Mouse (Mus musculus): ENCODE data around the gene Rassf8. TPM values are rescaled to one million over a fixed set of nuclear protein-coding genes. Genes with fewer than 3 reads are reported as not detected.

Gene Rassf8
- total and polyA plus RNA-seq, 2 experiments from 2014 or later = 2.8 to 10.6 TPM

DNA sequence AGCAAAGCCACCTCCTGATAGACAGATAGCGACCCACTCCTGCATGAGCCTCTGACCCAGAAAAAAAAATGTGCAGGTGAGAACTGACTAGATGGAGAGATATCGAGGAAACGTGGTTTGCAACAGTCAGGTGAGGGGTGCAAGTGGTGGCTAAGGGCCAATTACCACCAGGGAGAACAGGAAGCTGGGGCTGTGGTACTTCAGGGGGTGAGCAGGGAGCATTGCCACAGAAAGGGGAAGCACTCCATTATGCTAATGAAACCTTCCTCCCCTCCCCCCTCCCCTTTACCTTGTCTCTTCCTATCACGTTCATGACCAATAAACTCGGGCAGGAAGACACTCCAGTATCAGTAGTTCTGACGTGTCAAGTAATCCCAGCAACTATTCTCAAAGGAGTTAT lies 88.8 kb downstream of the Rassf8 start:
- ATAC-seq (no peak), DNase-seq (no peak)
- Histone ChIP-seq H3K9me3 (ENCODE audit: low read length) (no peaks in the 10 kb centered on the region), H3K9ac (no peak overlapping the region), H3K36me3 (ENCODE audit: insufficient read depth) (no peaks in the 10 kb centered on the region), H3K27ac (ENCODE audit: low read depth, low read length) (no peak overlapping the region), H3K4me1 (ENCODE audit: insufficient read depth) (no peaks in the 10 kb centered on the region), H3K27me3 (ENCODE audit: insufficient read depth, low read length) (no peaks in the 10 kb centered on the region), H3K4me3 (ENCODE audit: low read depth, low read length) (no peak overlapping the region), H3K4me2 (ENCODE audit: low read depth) (no peak overlapping the region)
- whole genome bisulfite sequencing = 74% methylated on average over 6 of the region's 6 CpGs
- no peak for TF ChIP-seq CTCF (IDR thresholded peaks at IDR 0.05; ENCODE audit: low read depth)

DNA sequence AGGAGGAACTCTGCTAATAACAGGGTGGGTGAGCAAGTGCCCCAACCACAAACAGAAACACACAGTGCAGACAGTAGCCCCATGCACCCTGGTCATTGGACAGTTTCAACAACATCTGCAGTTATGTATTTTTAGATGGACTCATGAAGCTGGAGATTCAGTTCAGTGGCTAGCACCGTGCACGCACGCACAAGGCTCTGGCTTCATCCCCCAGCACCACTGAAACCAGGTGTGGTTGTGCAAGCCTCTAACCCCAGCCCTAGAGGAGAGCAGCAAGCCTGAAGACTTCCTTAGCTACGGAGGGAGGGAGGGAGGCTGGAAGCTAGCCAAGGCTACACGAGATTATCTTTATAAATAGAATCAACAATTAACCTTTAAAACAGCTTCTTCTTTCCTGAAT lies 99.1 kb downstream of the Rassf8 start:
- 62% methylated on average over 5 of the region's 5 CpGs for WGBS
- Histone ChIP-seq H3K27me3 (ENCODE audit: insufficient read depth, low read length) (no peaks in the 10 kb centered on the region), H3K4me3 (ENCODE audit: low read depth, low read length) (no peak overlapping the region), H3K4me1 (ENCODE audit: insufficient read depth) (no peaks in the 10 kb centered on the region), H3K27ac (ENCODE audit: low read depth, low read length) (no peak overlapping the region), H3K9ac (no peak overlapping the region), H3K4me2 (ENCODE audit: low read depth) (no peak overlapping the region), H3K9me3 (ENCODE audit: low read length) (no peaks in the 10 kb centered on the region), H3K36me3 (ENCODE audit: insufficient read depth) (no peaks in the 10 kb centered on the region)
- no peak for ATAC-seq
- no peak for DNase-seq
- TF ChIP-seq CTCF (IDR thresholded peaks at IDR 0.05; ENCODE audit: low read depth) = no peak

DNA sequence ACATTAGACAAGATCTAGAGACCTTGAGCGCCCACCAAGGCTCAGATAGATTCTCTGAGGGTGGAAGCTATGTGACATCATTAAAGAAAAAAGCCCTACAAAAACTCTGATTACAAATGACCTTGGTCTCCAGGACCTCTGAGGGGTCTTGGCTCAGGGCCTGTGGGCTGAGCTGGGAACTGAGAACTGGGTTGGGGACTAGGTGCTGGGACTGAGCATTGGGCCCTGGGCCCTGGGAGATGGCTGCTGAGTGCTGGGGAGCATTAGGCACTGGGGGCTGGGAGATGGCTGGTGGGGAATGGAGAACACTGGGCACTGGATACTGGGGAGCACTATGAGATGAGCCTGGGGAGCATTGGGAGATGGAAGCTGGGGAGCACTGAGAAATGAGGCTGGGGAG lies 99.5 kb downstream of the Rassf8 start:
- H3K4me1 ChIP-seq (ENCODE audit: insufficient read depth) = no peaks in the 10 kb centered on the region
- 95% methylated on average over 1 of the region's 1 CpGs for WGBS
- H3K27ac ChIP-seq (ENCODE audit: low read depth, low read length) = no peak overlapping the region
- no peaks in the 10 kb centered on the region for H3K36me3 ChIP-seq (ENCODE audit: insufficient read depth)
- TF ChIP-seq CTCF (IDR thresholded peaks at IDR 0.05; ENCODE audit: low read depth) = no peak
- no peak overlapping the region for H3K4me3 ChIP-seq (ENCODE audit: low read depth, low read length)
- ATAC-seq (no peak), DNase-seq (no peak)
- no peak overlapping the region for H3K9ac ChIP-seq
- no peaks in the 10 kb centered on the region for H3K27me3 ChIP-seq (ENCODE audit: insufficient read depth, low read length)
- H3K9me3 ChIP-seq (ENCODE audit: low read length) = no peaks in the 10 kb centered on the region
- no peak overlapping the region for H3K4me2 ChIP-seq (ENCODE audit: low read depth)

DNA sequence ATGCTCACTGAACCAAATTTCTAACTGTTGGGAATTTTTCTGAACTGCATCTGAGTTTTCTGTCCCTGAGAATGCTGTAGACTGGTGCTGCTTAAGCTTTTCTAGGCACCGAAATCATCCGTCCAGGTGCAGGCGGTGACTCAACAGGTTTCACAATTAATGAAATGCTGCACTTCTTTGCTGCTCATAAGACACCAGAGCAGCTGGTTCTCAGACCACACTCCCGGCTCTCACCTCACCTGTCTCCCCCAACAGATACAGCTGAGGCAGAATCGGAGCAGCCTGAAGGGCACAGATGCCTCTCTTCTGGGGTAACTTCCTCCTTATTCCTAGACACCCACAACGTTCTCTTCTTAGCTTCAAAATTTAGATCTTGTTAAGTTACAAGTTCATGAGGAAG lies 100.4 kb downstream of the Rassf8 start:
- ATAC-seq = no peak

DNA sequence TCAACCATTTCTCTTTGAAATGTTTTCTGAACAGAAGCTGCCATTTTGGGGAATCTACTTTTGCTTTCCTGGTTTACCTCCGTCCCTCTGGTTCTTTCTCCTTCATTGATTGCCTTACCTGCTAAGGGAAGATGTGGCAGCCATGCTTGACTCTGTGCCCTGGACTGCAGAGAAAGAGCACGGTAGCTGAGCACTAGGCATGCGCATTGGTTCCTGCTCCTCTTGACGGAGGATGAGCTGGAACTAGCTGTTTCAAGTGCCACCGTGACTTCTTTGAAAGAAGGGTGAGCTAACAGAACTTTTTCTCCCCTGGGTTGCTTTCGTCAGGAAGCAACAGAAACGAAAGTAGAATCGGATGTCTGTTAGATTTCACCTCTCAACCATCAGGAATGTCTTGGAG lies 101.1 kb downstream of the Rassf8 start:
- H3K27me3 ChIP-seq (ENCODE audit: insufficient read depth, low read length) = no peaks in the 10 kb centered on the region
- ATAC-seq (no peak), DNase-seq (no peak)
- TF ChIP-seq CTCF (IDR thresholded peaks at IDR 0.05; ENCODE audit: low read depth) = no peak
- no peaks in the 10 kb centered on the region for H3K4me1 ChIP-seq (ENCODE audit: insufficient read depth)
- H3K9ac ChIP-seq = no peak overlapping the region
- no peaks in the 10 kb centered on the region for H3K36me3 ChIP-seq (ENCODE audit: insufficient read depth)
- no peak overlapping the region for H3K4me3 ChIP-seq (ENCODE audit: low read depth, low read length)
- 95% methylated on average over 8 of the region's 8 CpGs for WGBS
- no peak overlapping the region for H3K27ac ChIP-seq (ENCODE audit: low read depth, low read length)
- no peaks in the 10 kb centered on the region for H3K9me3 ChIP-seq (ENCODE audit: low read length)
- no peak overlapping the region for H3K4me2 ChIP-seq (ENCODE audit: low read depth)

More for the DNA sequence above, 100.4 kb downstream of the Rassf8 start:
- no peak overlapping the region for H3K4me3 ChIP-seq (ENCODE audit: low read depth, low read length)
- no peak for TF ChIP-seq CTCF (IDR thresholded peaks at IDR 0.05; ENCODE audit: low read depth)
- no peak for DNase-seq
- no peaks in the 10 kb centered on the region for H3K4me1 ChIP-seq (ENCODE audit: insufficient read depth)
- H3K4me2 ChIP-seq (ENCODE audit: low read depth) = no peak overlapping the region
- H3K27ac ChIP-seq (ENCODE audit: low read depth, low read length) = no peak overlapping the region
- H3K27me3 ChIP-seq (ENCODE audit: insufficient read depth, low read length) = no peaks in the 10 kb centered on the region
- H3K36me3 ChIP-seq (ENCODE audit: insufficient read depth) = no peaks in the 10 kb centered on the region
- WGBS = 89% methylated on average over 6 of the region's 6 CpGs
- H3K9ac ChIP-seq = no peak overlapping the region
- no peaks in the 10 kb centered on the region for H3K9me3 ChIP-seq (ENCODE audit: low read length)

DNA sequence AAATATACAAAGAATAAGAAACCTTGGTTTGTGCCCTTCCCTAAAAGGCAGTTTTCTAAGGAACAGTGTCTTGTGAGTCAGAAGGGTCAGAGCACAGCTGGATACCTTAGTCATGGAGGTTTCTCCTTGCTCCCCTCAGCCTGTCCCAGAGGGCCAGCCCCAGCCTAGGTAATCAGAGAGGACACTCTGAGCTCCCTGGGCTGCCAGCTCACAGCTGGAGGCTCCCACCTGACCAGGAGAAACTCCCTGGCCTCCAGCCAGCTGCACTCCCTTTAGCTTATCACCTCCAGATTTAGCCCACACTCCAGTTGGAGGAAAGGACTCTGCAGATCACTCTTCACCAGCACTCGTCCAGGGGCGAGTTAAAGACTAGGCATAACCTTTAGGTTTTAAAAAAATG lies 104.2 kb downstream of the Rassf8 start:
- Histone ChIP-seq H3K4me1 (ENCODE audit: insufficient read depth) (no peaks in the 10 kb centered on the region), H3K4me2 (ENCODE audit: low read depth) (no peak overlapping the region), H3K9me3 (ENCODE audit: low read length) (no peaks in the 10 kb centered on the region), H3K27me3 (ENCODE audit: insufficient read depth, low read length) (no peaks in the 10 kb centered on the region), H3K4me3 (ENCODE audit: low read depth, low read length) (no peak overlapping the region), H3K36me3 (ENCODE audit: insufficient read depth) (no peaks in the 10 kb centered on the region), H3K9ac (no peak overlapping the region), H3K27ac (ENCODE audit: low read depth, low read length) (no peak overlapping the region)
- ATAC-seq (no peak), DNase-seq (no peak)
- TF ChIP-seq CTCF (IDR thresholded peaks at IDR 0.05; ENCODE audit: low read depth) = no peak
- 65% methylated on average over 2 of the region's 2 CpGs for WGBS

DNA sequence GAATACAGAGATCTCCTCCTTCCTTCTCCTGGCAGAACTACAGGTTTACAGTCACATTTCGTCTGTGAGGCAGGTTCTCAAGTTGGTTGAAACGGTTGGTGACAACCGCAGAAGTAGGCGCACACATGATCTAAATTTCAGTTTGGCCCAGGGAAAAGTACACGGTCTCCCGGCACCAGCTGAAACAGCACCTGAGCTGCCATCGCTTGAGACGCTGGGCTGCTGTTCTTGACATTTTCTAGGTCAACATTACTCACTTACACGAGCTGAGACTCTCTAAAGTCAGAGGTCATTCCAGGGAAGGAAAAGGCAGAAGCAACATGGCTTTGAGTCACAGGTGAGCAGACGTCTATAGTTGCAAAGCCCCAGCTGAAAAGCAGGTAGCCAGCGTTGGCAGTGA lies 105.4 kb downstream of the Rassf8 start:
- H3K9ac ChIP-seq = no peak overlapping the region
- no peaks in the 10 kb centered on the region for H3K27me3 ChIP-seq (ENCODE audit: insufficient read depth, low read length)
- no peak overlapping the region for H3K27ac ChIP-seq (ENCODE audit: low read depth, low read length)
- peaks cover 4% of the 10 kb centered on the region; the same call in 1 of the 2 replicates for H3K4me1 ChIP-seq (ENCODE audit: insufficient read depth)
- H3K36me3 ChIP-seq (ENCODE audit: insufficient read depth) = no peaks in the 10 kb centered on the region
- no peak for DNase-seq
- H3K4me3 ChIP-seq (ENCODE audit: low read depth, low read length) = no peak overlapping the region
- H3K9me3 ChIP-seq (ENCODE audit: low read length) = no peaks in the 10 kb centered on the region
- ATAC-seq = no peak
- no peak overlapping the region for H3K4me2 ChIP-seq (ENCODE audit: low read depth)
- WGBS = 82% methylated on average over 11 of the region's 11 CpGs
- no peak for TF ChIP-seq CTCF (IDR thresholded peaks at IDR 0.05; ENCODE audit: low read depth)

DNA sequence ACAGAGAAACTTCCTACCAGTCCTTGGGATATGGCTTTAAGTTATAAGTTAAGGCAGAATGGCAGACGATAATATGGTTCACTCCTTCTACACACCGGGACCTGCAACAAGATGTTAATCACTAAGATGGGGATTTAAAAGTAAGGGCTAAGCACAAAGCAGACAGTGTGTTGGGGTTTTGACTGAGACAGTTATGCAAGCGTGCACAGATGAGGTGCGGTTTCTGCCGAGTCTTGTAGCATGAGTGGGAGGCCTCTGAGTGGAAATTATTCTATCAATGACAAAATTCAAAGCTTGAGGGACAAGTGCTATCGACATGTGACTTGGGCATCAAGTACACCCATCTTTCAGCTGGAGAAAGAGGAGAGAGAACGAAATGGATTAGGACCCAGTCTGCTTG lies 106.2 kb downstream of the Rassf8 start:
- no peak overlapping the region for H3K27ac ChIP-seq (ENCODE audit: low read depth, low read length)
- no peak for TF ChIP-seq CTCF (IDR thresholded peaks at IDR 0.05; ENCODE audit: low read depth)

More for the DNA sequence above, 106.2 kb downstream of the Rassf8 start:
- H3K4me1 ChIP-seq (ENCODE audit: insufficient read depth) = peaks cover 4% of the 10 kb centered on the region; the same call in 1 of the 2 replicates
- no peaks in the 10 kb centered on the region for H3K36me3 ChIP-seq (ENCODE audit: insufficient read depth)
- DNase-seq (no peak), ATAC-seq (no peak)
- H3K4me2 ChIP-seq (ENCODE audit: low read depth) = no peak overlapping the region
- no peaks in the 10 kb centered on the region for H3K9me3 ChIP-seq (ENCODE audit: low read length)
- no peaks in the 10 kb centered on the region for H3K27me3 ChIP-seq (ENCODE audit: insufficient read depth, low read length)
- WGBS = 89% methylated on average over 7 of the region's 7 CpGs
- no peak overlapping the region for H3K9ac ChIP-seq
- H3K4me3 ChIP-seq (ENCODE audit: low read depth, low read length) = no peak overlapping the region

Measured in forebrain, postnatal 0 days (tissue).